Mouse (Mus musculus) lung, adult 2 months (tissue): ENCODE measurements around the gene Rnf31.

Experiments
- CTCF ChIP-seq: fragments of 200-500 bp; IDR thresholded peaks from 2 replicates; pipeline ENCODE4 v1.5.1; 2011; ENCODE audit warnings: mild to moderate bottlenecking, low read length, control low read depth; ENCODE audit not compliant: insufficient read depth
- POLR2A ChIP-seq: fragments of 200-500 bp; IDR thresholded peaks from 2 replicates; pipeline ENCODE4 v1.6.1; 2011; ENCODE audit warnings: low read depth, mild to moderate bottlenecking, control low read depth, low read length, borderline replicate concordance; ENCODE audit errors: extremely low read depth

GRCm38 (mm10) chr14:55565748-55566147 lies 25.8 kb upstream of the Rnf31 start:
- no peak for TF ChIP-seq POLR2A
- TF ChIP-seq CTCF, result no peak
